Mouse (Mus musculus) neural tube, embryonic 15.5 days (tissue): ENCODE results near the gene Hpse2. TPM values are rescaled to one million over a fixed set of nuclear protein-coding genes. Genes with fewer than 3 reads are reported as not detected.

ENCODE experiments used
- ATAC-seq: fragments of 200-750 bp; cut with Nextera tagmentation; 2 replicates; pipeline ENCODE4 v1.8.0; 2017; ENCODE audit warnings: mild to moderate bottlenecking, moderate TSS enrichment, moderate library complexity; ENCODE audit not compliant: low FRiP score
- H3K27ac ChIP-seq: fragments of 300-500 bp; sonication (generic); replicated peaks from 2 replicates; pipeline ENCODE4 v1.5.1; 2015; ENCODE audit warnings: mild to moderate bottlenecking, inconsistent platforms
- H3K27me3 ChIP-seq: fragments of 300-500 bp; sonication (generic); replicated peaks from 2 replicates; pipeline ENCODE4 v1.6.1; 2015; ENCODE audit warnings: inconsistent platforms
- H3K36me3 ChIP-seq: fragments of 300-500 bp; sonication (generic); 2 replicates; pipeline ENCODE4 v1.6.1; 2015; ENCODE audit warnings: inconsistent platforms
- H3K4me1 ChIP-seq: fragments of 300-500 bp; sonication (generic); 2 replicates; pipeline ENCODE4 v1.6.1; 2015; ENCODE audit warnings: inconsistent platforms
- H3K4me2 ChIP-seq: fragments of 300-500 bp; sonication (generic); 2 replicates; pipeline ENCODE4 v1.6.1; 2015; ENCODE audit warnings: inconsistent platforms, mild to moderate bottlenecking, moderate library complexity
- H3K4me3 ChIP-seq: fragments of 300-500 bp; sonication (generic); replicated peaks from 2 replicates; pipeline ENCODE4 v1.5.1; 2015; ENCODE audit warnings: mild to moderate bottlenecking, inconsistent platforms
- H3K9ac ChIP-seq: fragments of 300-500 bp; sonication (generic); replicated peaks from 2 replicates; pipeline ENCODE4 v1.6.1; 2015; ENCODE audit warnings: mild to moderate bottlenecking, inconsistent platforms
- H3K9me3 ChIP-seq: fragments of 300-500 bp; sonication (generic); replicated peaks from 2 replicates; pipeline ENCODE4 v1.6.1; 2016; ENCODE audit warnings: inconsistent platforms
- WGBS: fragments of 180-500 bp; shearing (Covaris S2); methylation state at CpG from one replicate; pipeline ENCODE4 v1.1.7; 2015; ENCODE audit warnings: mixed read lengths; 5-methylcytosine and 5-hydroxymethylcytosine counted together
- polyA plus RNA-seq: library from polyadenylated mRNA; unstranded; fragments of >200 nt; fragmentation: Nextera tagmentation; extraction: Ambion mirVana; gene quantifications from 2 replicates; pipeline ENCODE4 v1.2.1, GENCODE M21; 2015

Hpse2 gene
- polyA plus RNA-seq, 1 experiment from 2014 or later = 0.24 TPM

DNA sequence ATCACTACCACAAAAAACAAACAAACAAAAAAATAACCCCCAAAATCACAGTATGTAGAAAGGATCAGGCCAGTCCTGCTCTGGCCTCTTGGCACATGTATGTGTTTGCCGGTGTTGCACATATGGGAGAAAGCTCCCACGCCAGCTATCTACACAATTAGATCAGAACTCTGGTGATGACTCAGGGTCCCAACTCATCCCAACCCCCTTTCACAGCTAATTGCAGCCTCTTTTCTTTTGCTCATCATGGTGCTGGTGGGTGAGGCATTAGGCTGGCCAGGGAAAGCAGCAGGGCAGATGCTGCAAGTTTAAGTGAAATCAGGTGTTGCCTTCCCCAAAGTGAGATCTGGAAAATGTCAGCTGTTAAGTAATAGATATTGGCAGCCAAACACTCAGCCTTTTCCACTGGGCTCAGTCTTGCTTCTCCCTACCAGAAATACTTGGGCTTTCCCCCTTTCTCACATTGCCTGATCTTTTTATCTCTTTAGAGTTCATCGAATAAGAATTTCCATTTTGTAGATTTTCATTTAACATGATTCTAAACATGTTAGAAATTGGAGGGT lies 365.5 kb downstream of the Hpse2 start:
- H3K36me3 ChIP-seq = no peaks in the 10 kb centered on the region
- H3K9me3 ChIP-seq = no peaks in the 10 kb centered on the region
- H3K4me1 ChIP-seq = peaks cover 3% of the 10 kb centered on the region; the same call in 1 of the 2 replicates
- no peaks in the 10 kb centered on the region for H3K27me3 ChIP-seq
- H3K4me2 ChIP-seq = no peak overlapping the region
- no peak overlapping the region for H3K27ac ChIP-seq
- WGBS = 87% methylated on average over 3 of the region's 3 CpGs
- no peak overlapping the region for H3K9ac ChIP-seq
- H3K4me3 ChIP-seq = no peak overlapping the region
- ATAC-seq = no peak

- no peak for ATAC-seq
- no peaks in the 10 kb centered on the region for H3K36me3 ChIP-seq
- WGBS = 85% methylated on average over 5 of the region's 5 CpGs
- H3K9ac ChIP-seq = no peak overlapping the region
- H3K27me3 ChIP-seq = no peaks in the 10 kb centered on the region
- no peak overlapping the region for H3K27ac ChIP-seq
- H3K4me3 ChIP-seq = no peak overlapping the region
- H3K9me3 ChIP-seq = no peaks in the 10 kb centered on the region
- no peak overlapping the region for H3K4me2 ChIP-seq
- H3K4me1 ChIP-seq = peaks cover 5% of the 10 kb centered on the region; the same call in 1 of the 2 replicates
Observed at GRCm38 (mm10) chr19:43018792-43019191, 369.4 kb downstream of the Hpse2 start.

GRCm38 (mm10) chr19:42996406-42996805 lies 391.7 kb downstream of the Hpse2 start:
- no peak overlapping the region for H3K4me2 ChIP-seq

GRCm38 (mm10) chr19:42988833-42989232 lies 399.3 kb downstream of the Hpse2 start:
- Histone ChIP-seq H3K36me3 (no peaks in the 10 kb centered on the region), H3K4me3 (no peak overlapping the region), H3K27me3 (no peaks in the 10 kb centered on the region), H3K27ac (no peak overlapping the region), H3K4me2 (no peak overlapping the region), H3K4me1 (no peaks in the 10 kb centered on the region), H3K9ac (no peak overlapping the region), H3K9me3 (no peaks in the 10 kb centered on the region)
- 85% methylated on average over 5 of the region's 5 CpGs for WGBS
- ATAC-seq = no peak

More at GRCm38 (mm10) chr19:42996406-42996805, 391.7 kb downstream of the Hpse2 start:
- Histone ChIP-seq H3K9ac (no peak overlapping the region), H3K36me3 (no peaks in the 10 kb centered on the region), H3K27me3 (no peaks in the 10 kb centered on the region), H3K27ac (no peak overlapping the region), H3K4me3 (no peak overlapping the region), H3K4me1 (no peaks in the 10 kb centered on the region), H3K9me3 (no peaks in the 10 kb centered on the region)
- WGBS = 84% methylated on average over 4 of the region's 4 CpGs
- ATAC-seq = no peak

DNA sequence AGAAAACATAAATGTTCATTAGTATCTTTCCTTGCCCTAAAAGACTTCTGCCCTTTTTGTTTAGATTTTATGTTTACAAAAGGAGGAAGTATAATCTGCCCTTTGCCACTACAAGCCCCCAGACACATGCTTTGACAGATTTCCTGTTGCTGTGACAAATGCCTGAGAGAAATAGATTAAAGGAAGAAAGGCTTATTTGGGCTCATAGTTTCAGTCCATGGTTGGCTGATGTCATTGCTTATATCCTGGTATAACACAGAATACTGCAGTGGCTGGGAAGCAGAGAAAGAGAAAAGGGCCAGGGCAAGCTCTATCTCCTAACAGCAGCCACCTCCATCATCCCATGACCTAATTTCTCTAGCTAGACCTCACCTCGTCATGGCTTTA lies 401.8 kb downstream of the Hpse2 start:
- Histone ChIP-seq H3K36me3 (no peaks in the 10 kb centered on the region), H3K4me2 (no peak overlapping the region), H3K4me1 (no peaks in the 10 kb centered on the region), H3K4me3 (no peak overlapping the region), H3K27ac (no peak overlapping the region), H3K9ac (no peak overlapping the region), H3K27me3 (no peaks in the 10 kb centered on the region), H3K9me3 (no peaks in the 10 kb centered on the region)
- 71% methylated on average over 1 of the region's 1 CpGs for WGBS
- ATAC-seq = no peak

GRCm38 (mm10) chr19:42985372-42986314 lies 402.5 kb downstream of the Hpse2 start:
- no peak overlapping the region for H3K27ac ChIP-seq
- no peak for ATAC-seq
- no peaks in the 10 kb centered on the region for H3K4me1 ChIP-seq
- no peak overlapping the region for H3K4me3 ChIP-seq
- no peak overlapping the region for H3K9ac ChIP-seq
- no peaks in the 10 kb centered on the region for H3K9me3 ChIP-seq
- 73% methylated on average over 4 of the region's 4 CpGs for WGBS
- no peak overlapping the region for H3K4me2 ChIP-seq
- H3K27me3 ChIP-seq = no peaks in the 10 kb centered on the region
- H3K36me3 ChIP-seq = no peaks in the 10 kb centered on the region

DNA sequence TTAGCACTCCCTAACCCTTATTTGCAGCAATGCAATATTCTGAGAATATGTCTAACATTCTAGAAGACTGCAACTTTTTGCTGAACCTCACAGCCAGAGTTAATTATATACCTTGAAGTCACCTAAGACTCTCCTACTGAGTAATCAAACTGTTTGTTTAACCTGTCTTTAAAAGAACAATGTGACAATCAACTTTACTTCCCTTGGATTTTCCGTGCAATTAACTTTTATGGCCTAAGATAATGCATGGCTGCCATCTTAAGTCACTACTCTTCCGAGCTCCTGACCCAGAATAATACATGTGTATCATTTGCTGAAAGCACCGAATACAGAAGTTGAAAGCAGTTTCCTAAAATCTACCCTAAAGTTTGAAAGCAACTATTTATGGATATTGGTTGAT lies 407.6 kb downstream of the Hpse2 start:
- 0 out of 2 replicates have a peak, but pooled peaks cover 3% of the 10 kb centered on the region for H3K9me3 ChIP-seq
- H3K9ac ChIP-seq = no peak overlapping the region
- WGBS = 13% methylated on average over 3 of the region's 3 CpGs
- H3K4me1 ChIP-seq = peaks cover 6% of the 10 kb centered on the region
- H3K4me3 ChIP-seq = no peak overlapping the region
- H3K27ac ChIP-seq = no peak overlapping the region
- no peak for ATAC-seq
- no peaks in the 10 kb centered on the region for H3K36me3 ChIP-seq
- H3K27me3 ChIP-seq = peaks cover 11% of the 10 kb centered on the region; the same call in 1 of the 2 replicates
- H3K4me2 ChIP-seq = no peak overlapping the region

DNA sequence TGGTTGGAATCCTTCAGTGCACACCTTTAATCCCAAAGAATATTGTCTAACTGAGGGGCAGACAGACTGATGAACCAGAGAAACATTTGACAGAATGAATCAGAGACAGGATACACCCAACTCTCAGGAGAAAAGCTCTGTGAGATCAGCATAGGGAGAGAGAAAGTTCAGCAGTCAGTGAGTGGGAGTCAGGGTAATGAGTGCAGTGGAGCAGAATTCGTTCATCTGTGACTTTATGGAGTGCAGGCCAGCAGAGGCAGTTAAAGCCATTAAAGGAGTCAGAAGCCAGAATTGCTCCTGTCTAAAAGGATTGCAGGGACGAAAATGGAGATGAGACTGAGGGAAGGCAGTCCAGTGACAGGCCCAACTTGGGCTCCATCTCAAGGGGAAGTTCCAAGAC lies 410.2 kb downstream of the Hpse2 start:
- Histone ChIP-seq H3K4me1 (peaks cover 6% of the 10 kb centered on the region), H3K9ac (no peak overlapping the region), H3K27me3 (peaks cover 11% of the 10 kb centered on the region; the same call in 1 of the 2 replicates), H3K4me3 (no peak overlapping the region), H3K9me3 (0 out of 2 replicates have a peak, but pooled peaks cover 3% of the 10 kb centered on the region), H3K36me3 (no peaks in the 10 kb centered on the region), H3K4me2 (no peak overlapping the region), H3K27ac (no peak overlapping the region)
- ATAC-seq = no peak
- WGBS = 29% methylated on average over 2 of the region's 2 CpGs

DNA sequence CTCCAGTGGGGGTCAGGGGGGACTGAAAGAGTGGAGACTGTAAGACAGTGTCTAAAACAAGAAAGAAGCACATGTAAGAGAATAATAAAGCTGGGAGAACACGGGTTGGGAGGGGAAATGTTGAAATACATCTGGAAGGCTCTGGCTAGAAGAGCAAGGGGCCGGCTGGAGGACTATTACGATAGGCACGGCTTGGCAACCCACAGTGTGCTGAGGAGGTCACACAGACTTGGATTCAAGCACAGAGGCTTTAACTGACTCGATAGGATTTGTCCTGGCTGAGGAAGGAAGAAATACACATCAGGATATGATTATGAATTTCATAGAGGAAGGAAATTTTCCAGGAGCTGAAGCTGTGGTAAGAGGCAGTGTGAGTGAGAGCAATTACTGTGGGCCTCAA lies 414.4 kb downstream of the Hpse2 start:
- no peak overlapping the region for H3K4me3 ChIP-seq
- no peak overlapping the region for H3K4me2 ChIP-seq
- peaks cover 6% of the 10 kb centered on the region for H3K4me1 ChIP-seq
- 86% methylated on average over 5 of the region's 5 CpGs for WGBS
- H3K27ac ChIP-seq = no peak overlapping the region
- H3K9me3 ChIP-seq = 0 out of 2 replicates have a peak, but pooled peaks cover 3% of the 10 kb centered on the region
- ATAC-seq = no peak
- H3K36me3 ChIP-seq = no peaks in the 10 kb centered on the region
- H3K9ac ChIP-seq = no peak overlapping the region
- H3K27me3 ChIP-seq = peaks cover 11% of the 10 kb centered on the region; the same call in 1 of the 2 replicates

DNA sequence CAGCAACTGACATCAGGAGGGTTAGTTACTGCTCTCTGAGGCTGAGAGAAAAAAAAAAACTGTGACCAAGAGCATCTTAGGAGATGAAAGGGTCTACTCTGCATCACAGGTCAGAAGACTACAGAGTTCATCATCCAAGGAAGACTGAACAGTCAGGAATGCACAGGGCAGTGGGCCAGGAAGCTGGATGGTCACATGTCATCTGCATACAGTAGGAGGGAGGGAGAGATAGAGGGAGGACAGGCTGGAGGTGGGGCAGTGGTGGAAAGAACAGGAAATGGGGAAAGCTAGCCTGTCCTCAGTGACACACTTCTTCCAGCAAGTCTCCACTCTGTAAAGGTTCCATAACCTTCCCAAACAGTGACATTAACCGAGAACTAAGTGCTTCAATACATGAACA lies 423.0 kb downstream of the Hpse2 start:
- no peaks in the 10 kb centered on the region for H3K9me3 ChIP-seq
- 72% methylated on average over 1 of the region's 1 CpGs for WGBS
- no peak overlapping the region for H3K27ac ChIP-seq
- no peak for ATAC-seq
- no peak overlapping the region for H3K9ac ChIP-seq
- no peaks in the 10 kb centered on the region for H3K27me3 ChIP-seq
- H3K4me1 ChIP-seq = no peaks in the 10 kb centered on the region
- no peak overlapping the region for H3K4me3 ChIP-seq
- H3K36me3 ChIP-seq = no peaks in the 10 kb centered on the region
- no peak overlapping the region for H3K4me2 ChIP-seq

DNA sequence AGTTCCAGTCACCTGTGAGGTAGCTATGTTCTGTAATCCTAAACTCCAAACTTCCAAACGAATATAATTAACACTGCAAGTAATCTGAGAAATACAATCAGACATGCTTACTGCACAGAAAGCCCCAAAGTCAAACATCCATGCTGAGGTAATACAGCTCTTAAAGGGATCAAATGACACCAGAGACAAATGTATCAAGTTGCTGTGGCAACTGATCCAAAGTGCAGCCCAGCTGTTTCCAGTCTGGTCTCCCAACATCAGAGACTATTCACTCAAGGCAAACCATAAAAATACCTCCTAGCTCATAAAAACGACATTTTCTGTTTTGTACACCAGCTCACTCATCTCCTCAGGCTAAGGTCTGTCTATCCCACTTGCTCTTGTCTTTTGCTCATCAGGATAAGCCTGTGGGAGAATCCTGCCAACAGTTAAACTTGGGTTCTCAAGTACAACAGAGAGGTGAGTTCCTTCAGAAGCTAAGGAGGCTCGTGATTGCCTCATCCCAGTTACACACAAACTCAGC lies 440.0 kb downstream of the Hpse2 start:
- no peaks in the 10 kb centered on the region for H3K4me1 ChIP-seq
- ATAC-seq = no peak

DNA sequence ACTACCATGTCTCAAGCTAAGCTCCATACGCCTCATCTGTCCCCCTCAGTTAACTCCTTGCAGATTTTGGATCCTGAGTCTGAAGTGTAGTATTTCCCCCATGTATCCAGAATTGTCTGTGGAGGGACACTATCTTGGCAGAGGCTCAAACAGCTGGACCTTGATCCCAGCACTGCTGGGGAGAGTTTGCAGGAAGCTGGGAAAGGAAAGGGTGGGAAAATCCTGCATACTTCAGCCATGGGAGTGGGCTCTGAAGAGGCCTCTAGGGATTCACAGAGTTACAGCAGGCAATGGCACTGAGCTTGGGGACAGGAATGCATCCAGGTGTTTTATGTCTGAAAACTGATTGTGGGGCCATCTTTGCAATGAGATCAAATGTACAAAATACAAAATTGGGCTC lies 450.6 kb downstream of the Hpse2 start:
- H3K4me2 ChIP-seq = no peak overlapping the region
- H3K4me3 ChIP-seq = no peak overlapping the region
- H3K9ac ChIP-seq = no peak overlapping the region
- no peaks in the 10 kb centered on the region for H3K27me3 ChIP-seq
- no peak for ATAC-seq
- no peaks in the 10 kb centered on the region for H3K4me1 ChIP-seq
- H3K27ac ChIP-seq = no peak overlapping the region
- WGBS = 71% methylated on average over 1 of the region's 1 CpGs
- no peaks in the 10 kb centered on the region for H3K36me3 ChIP-seq
- peaks cover 4% of the 10 kb centered on the region; the same call in 1 of the 2 replicates for H3K9me3 ChIP-seq

More for the DNA sequence above, 440.0 kb downstream of the Hpse2 start:
- Histone ChIP-seq H3K4me3 (no peak overlapping the region), H3K36me3 (no peaks in the 10 kb centered on the region), H3K27ac (no peak overlapping the region), H3K27me3 (no peaks in the 10 kb centered on the region), H3K9ac (no peak overlapping the region), H3K4me2 (no peak overlapping the region), H3K9me3 (0 out of 2 replicates have a peak, but pooled peaks cover 4% of the 10 kb centered on the region)
- 35% methylated on average over 3 of the region's 3 CpGs for WGBS
